Mouse (Mus musculus): Measurements from ENCODE around the gene Mical1. TPM values are rescaled to one million over a fixed set of nuclear protein-coding genes. Genes with fewer than 3 reads are reported as not detected.

The Mical1 gene
- total and polyA plus RNA-seq, 2 experiments from 2014 or later = 36.1 to 60.4 TPM

DNA sequence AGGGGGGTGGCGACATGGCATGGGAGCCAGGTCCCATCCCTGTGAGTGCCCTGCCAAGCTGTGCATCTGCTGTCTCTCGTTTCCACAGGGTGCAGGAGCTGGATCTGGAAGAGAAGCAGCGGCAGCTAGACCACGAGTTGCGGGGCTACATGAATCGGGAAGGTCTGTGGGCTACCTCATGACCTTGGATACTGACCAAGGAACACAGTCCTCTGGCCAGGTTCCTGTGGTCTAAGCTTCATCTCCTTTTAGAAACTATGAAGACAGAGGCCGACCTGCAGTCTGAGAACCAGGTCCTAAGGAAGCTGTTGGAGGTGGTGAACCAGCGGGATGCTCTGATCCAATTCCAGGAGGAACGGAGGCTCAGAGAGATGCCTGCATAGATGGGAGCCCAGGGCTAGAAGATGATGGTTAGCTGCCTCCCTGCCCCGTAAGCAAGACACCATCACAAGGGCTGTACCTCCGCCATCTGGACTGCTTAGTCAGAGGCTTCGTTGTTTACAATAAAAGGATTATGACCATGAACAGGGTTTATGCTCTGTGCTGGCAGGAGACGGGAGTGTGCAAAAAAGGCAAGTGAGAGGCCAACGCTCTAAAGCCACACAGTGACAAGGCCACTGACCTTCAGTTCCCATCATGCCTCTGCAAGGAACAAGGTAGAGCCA lies 10.5 kb downstream of the Mical1 start:
- Histone ChIP-seq H3K4me1 (ENCODE audit: control insufficient read depth, insufficient read depth) (peaks cover 15% of the 10 kb centered on the region), H3K27me3 (ENCODE audit: control insufficient read depth, insufficient read depth, low read length) (no peaks in the 10 kb centered on the region), H3K4me3 (ENCODE audit: low read depth, low read length) (no peak overlapping the region), H3K27ac (ENCODE audit: low read depth) (no peak overlapping the region), H3K4me2 (ENCODE audit: low read depth, low read length) (no peak overlapping the region), H3K9me3 (replicated peaks; ENCODE audit: control insufficient read depth, low read length) (no peaks in the 10 kb centered on the region), H3K9ac (replicated peaks; ENCODE audit: low read depth, low read length) (no peak overlapping the region), H3K36me3 (replicated peaks; ENCODE audit: control insufficient read depth, insufficient read depth, low read length) (peaks cover 63% of the 10 kb centered on the region)
- DNase-seq (ENCODE audit: low spot score) (no peak), ATAC-seq (ENCODE audit: insufficient read depth, low read depth) (no peak)
- no peak for TF ChIP-seq EP300 (IDR thresholded peaks at IDR 0.05; ENCODE audit: low read depth)
- no peak for TF ChIP-seq CTCF (IDR thresholded peaks at IDR 0.05; ENCODE audit: low read depth)
- 86% methylated on average over 14 of the region's 14 CpGs for WGBS

DNA sequence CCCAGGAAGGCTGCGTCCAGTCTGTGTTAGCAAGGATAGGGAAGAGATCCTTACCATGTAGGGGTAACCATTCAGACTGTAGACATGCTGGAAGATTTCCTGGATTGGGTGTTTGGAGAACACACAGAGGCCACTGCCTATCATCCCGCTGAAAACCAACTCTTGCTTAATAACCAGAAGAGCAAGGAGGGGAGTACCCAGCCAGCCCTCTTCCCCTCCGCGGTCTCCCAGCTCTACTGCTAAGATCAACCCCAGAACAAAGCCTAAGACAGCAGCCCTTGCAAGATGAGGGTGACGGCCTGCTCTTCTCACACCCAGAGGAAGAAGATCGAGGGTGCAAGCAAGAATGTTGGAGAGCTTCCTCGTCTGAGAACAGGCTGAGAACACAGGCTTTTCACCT lies 12.8 kb downstream of the Mical1 start:
- peak overlapping the region; percentile 85 for H3K9ac ChIP-seq (replicated peaks; ENCODE audit: low read depth, low read length)
- no peak for TF ChIP-seq CTCF (IDR thresholded peaks at IDR 0.05; ENCODE audit: low read depth)
- no peak for TF ChIP-seq EP300 (IDR thresholded peaks at IDR 0.05; ENCODE audit: low read depth)
- H3K27ac ChIP-seq (ENCODE audit: low read depth) = no peak overlapping the region
- H3K4me1 ChIP-seq (ENCODE audit: control insufficient read depth, insufficient read depth) = peaks cover 15% of the 10 kb centered on the region
- H3K27me3 ChIP-seq (ENCODE audit: control insufficient read depth, insufficient read depth, low read length) = no peaks in the 10 kb centered on the region
- H3K4me3 ChIP-seq (ENCODE audit: low read depth, low read length) = peak overlapping the region; percentile 84
- peak overlapping the region; percentile 95 for H3K4me2 ChIP-seq (ENCODE audit: low read depth, low read length)
- H3K9me3 ChIP-seq (replicated peaks; ENCODE audit: control insufficient read depth, low read length) = no peaks in the 10 kb centered on the region
- 36% methylated on average over 7 of the region's 7 CpGs for WGBS
- no peak for ATAC-seq (ENCODE audit: insufficient read depth, low read depth)
- H3K36me3 ChIP-seq (replicated peaks; ENCODE audit: control insufficient read depth, insufficient read depth, low read length) = peaks cover 44% of the 10 kb centered on the region
- no peak for DNase-seq (ENCODE audit: low spot score)

DNA sequence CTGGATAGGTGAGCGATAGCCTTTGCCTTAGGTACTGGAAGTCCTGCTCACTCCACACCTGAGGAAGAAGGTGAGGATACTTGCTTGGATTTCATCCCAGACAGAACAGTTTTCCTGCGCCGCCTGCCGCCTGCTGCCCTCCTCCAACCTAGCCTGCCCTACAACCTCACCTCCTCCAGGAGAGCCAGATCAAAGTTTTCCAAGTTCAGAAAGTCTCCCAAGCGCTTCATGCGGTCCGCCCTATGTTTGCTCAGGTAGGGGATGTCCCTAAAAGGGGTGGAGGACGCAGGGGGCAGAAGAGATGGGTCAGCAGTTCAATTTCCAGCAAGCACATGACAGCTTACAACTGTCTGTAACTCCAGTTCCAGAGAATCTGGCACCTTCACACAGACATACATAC lies 13.2 kb downstream of the Mical1 start:
- peaks cover 15% of the 10 kb centered on the region for H3K4me1 ChIP-seq (ENCODE audit: control insufficient read depth, insufficient read depth)
- TF ChIP-seq EP300 (IDR thresholded peaks at IDR 0.05; ENCODE audit: low read depth) (no peak), CTCF (IDR thresholded peaks at IDR 0.05; ENCODE audit: low read depth) (no peak)
- peak overlapping the region; percentile 95 for H3K4me2 ChIP-seq (ENCODE audit: low read depth, low read length)
- DNase-seq (ENCODE audit: low spot score) (no peak), ATAC-seq (ENCODE audit: insufficient read depth, low read depth) (no peak)
- H3K9ac ChIP-seq (replicated peaks; ENCODE audit: low read depth, low read length) = peak overlapping the region; percentile 85
- H3K27ac ChIP-seq (ENCODE audit: low read depth) = peak overlapping the region; percentile 86
- peaks cover 40% of the 10 kb centered on the region for H3K36me3 ChIP-seq (replicated peaks; ENCODE audit: control insufficient read depth, insufficient read depth, low read length)
- H3K9me3 ChIP-seq (replicated peaks; ENCODE audit: control insufficient read depth, low read length) = no peaks in the 10 kb centered on the region
- H3K4me3 ChIP-seq (ENCODE audit: low read depth, low read length) = peak overlapping the region; percentile 84
- H3K27me3 ChIP-seq (ENCODE audit: control insufficient read depth, insufficient read depth, low read length) = no peaks in the 10 kb centered on the region
- 18% methylated on average over 8 of the region's 8 CpGs for WGBS

DNA sequence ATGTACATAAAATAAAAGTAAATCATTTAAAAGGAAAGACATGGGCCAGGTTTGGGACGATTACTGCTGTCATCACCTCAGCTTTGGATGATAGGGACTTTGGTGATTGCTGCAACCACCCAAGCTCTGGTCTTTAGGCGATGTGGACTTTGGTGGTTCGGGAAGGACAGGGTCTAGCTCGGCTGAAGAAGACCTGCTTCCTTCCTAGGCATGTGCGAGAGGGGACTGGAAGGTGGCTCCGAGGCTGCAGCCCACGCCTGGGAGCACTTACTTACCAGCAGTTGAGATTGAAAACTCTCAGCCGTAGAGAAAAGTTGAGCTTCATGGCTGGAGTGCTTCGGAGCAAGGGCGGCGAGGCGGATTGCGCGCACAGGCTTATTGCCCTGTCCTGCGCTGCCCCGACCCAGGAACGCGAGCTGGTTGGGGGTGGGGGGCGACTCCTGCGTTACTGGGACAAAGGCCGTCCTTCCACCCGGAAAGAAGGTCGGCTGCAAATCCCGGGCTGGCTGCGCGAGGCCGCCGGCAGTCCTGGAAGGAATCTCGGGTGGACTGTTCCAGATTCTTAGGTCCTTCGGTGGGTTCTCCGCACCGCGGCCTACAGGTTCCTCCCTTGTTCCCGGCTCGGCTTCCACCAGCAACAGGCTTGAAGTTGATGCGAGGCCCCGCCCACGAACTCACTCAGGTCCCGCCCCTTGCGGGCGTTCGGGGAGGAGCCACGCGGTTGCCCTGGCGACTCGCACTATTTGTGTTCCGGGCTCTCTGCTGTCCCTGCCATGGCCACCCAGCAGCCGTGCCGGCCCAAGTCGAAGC lies 13.8 kb downstream of the Mical1 start, which contains the start of the genes Smpd2 and Ppil6:
TSS of gene Smpd2 (minus strand) at position 662 of the 810 bp plus-strand sequence.
TSS of gene Ppil6 (plus strand) at position 732 of the 810 bp plus-strand sequence.
- Histone ChIP-seq H3K36me3 (replicated peaks; ENCODE audit: control insufficient read depth, insufficient read depth, low read length) (peaks cover 34% of the 10 kb centered on the region), H3K4me2 (ENCODE audit: low read depth, low read length) (peak within 1 kb of the TSS; percentile 95), H3K27me3 (ENCODE audit: control insufficient read depth, insufficient read depth, low read length) (no peaks in the 10 kb centered on the region), H3K4me3 (ENCODE audit: low read depth, low read length) (peak within 1 kb of the TSS; percentile 84), H3K4me1 (ENCODE audit: control insufficient read depth, insufficient read depth) (peaks cover 15% of the 10 kb centered on the region), H3K9ac (replicated peaks; ENCODE audit: low read depth, low read length) (peak within 1 kb of the TSS; percentile 85), H3K27ac (ENCODE audit: low read depth) (peak within 1 kb of the TSS; percentile 86), H3K9me3 (replicated peaks; ENCODE audit: control insufficient read depth, low read length) (no peaks in the 10 kb centered on the region)
- under 1% methylated on average over 48 of the region's 50 CpGs for WGBS
- TF ChIP-seq EP300 (IDR thresholded peaks at IDR 0.05; ENCODE audit: low read depth) (no peak; the same call in 1 of the 2 replicates), CTCF (IDR thresholded peaks at IDR 0.05; ENCODE audit: low read depth) (0 out of 2 replicates have a peak, but pooled peaks have one; percentile 2)
- ATAC-seq (ENCODE audit: insufficient read depth, low read depth) = peak; percentile 96
- DNase-seq (ENCODE audit: low spot score) = peak; percentile 95

DNA sequence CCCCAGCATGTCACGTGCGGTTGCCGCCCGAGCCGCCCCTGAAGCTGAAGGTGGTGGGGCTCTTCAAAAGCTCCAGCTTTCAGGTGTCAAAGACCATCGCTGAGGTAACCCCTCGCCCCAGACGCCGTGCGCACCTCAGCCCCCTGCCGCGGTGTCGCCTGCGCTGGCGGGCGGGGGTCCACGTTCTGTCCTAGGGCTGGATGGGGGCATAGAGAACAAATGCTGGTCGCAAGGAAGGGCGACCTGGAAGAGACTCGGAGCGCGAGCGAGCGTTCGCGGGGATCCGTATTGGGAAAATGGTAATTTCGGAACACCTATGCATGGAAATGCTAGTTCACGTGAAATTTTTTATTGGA lies 14.4 kb downstream of the Mical1 start:
- WGBS = 2% methylated on average over 29 of the region's 29 CpGs
- TF ChIP-seq CTCF (IDR thresholded peaks at IDR 0.05; ENCODE audit: low read depth) = no peak
- TF ChIP-seq EP300 (IDR thresholded peaks at IDR 0.05; ENCODE audit: low read depth) = no peak
- peaks cover 15% of the 10 kb centered on the region for H3K4me1 ChIP-seq (ENCODE audit: control insufficient read depth, insufficient read depth)
- H3K4me3 ChIP-seq (ENCODE audit: low read depth, low read length) = peak overlapping the region; percentile 84
- H3K27ac ChIP-seq (ENCODE audit: low read depth) = peak overlapping the region; percentile 27; the same call in 1 of the 2 replicates
- DNase-seq (ENCODE audit: low spot score) = no peak
- H3K4me2 ChIP-seq (ENCODE audit: low read depth, low read length) = peak overlapping the region; percentile 95
- H3K9me3 ChIP-seq (replicated peaks; ENCODE audit: control insufficient read depth, low read length) = no peaks in the 10 kb centered on the region
- H3K36me3 ChIP-seq (replicated peaks; ENCODE audit: control insufficient read depth, insufficient read depth, low read length) = peaks cover 28% of the 10 kb centered on the region
- H3K27me3 ChIP-seq (ENCODE audit: control insufficient read depth, insufficient read depth, low read length) = no peaks in the 10 kb centered on the region
- no peak; the same call in 1 of the 2 replicates for ATAC-seq (ENCODE audit: insufficient read depth, low read depth)
- peak overlapping the region; percentile 85 for H3K9ac ChIP-seq (replicated peaks; ENCODE audit: low read depth, low read length)

All from heart, postnatal 0 days (tissue).